Mouse (Mus musculus) B cell, adult 2 months (primary cell): ENCODE measurements at regions not wholly inside any gene's neighbourhood (a gene's known extent, or its start where the extent isn't known, plus 50 kb on each side); places are given as distances from the start of the nearest gene placed in this dataset.

Source experiments
- DNase-seq, 2 experiments: peaks; one replicate each; pipeline ENCODE4 v3.0.0; 2022

- no peak for DNase-seq
These were observed 87.0 kb upstream of the Itprid2 start for GRCm38 (mm10) chr2:79548039-79548600.

GRCm38 (mm10) chr2:79549781-79550180 lies 85.4 kb upstream of the Itprid2 start:
- DNase-seq, result no peak

- no peak for DNase-seq
These were observed 84.7 kb upstream of the Itprid2 start for GRCm38 (mm10) chr2:79550432-79550831.

- DNase-seq, result no peak
These were observed 82.7 kb upstream of the Itprid2 start for GRCm38 (mm10) chr2:79552481-79552880.

- DNase-seq, result no peak
These were observed 79.8 kb upstream of the Itprid2 start for GRCm38 (mm10) chr2:79555395-79555794.

GRCm38 (mm10) chr2:79557361-79557760 lies 77.8 kb upstream of the Itprid2 start:
- no peak for DNase-seq

GRCm38 (mm10) chr2:79566280-79566933 lies 68.7 kb upstream of the Itprid2 start:
- DNase-seq, result no peak

- no peak for DNase-seq
These were observed 67.7 kb upstream of the Itprid2 start for GRCm38 (mm10) chr2:79567413-79567934.

GRCm38 (mm10) chr2:79569663-79570062 lies 65.5 kb upstream of the Itprid2 start:
- no peak for DNase-seq

GRCm38 (mm10) chr2:79571910-79572309 lies 63.2 kb upstream of the Itprid2 start:
- no peak for DNase-seq

- DNase-seq, result no peak
These were observed 60.1 kb upstream of the Itprid2 start for GRCm38 (mm10) chr2:79575074-79575473.

GRCm38 (mm10) chr2:79585022-79585774 lies 50.0 kb upstream of the Itprid2 start:
- DNase-seq, result no peak
